Mouse (Mus musculus): ENCODE data around the gene Cdrt4. TPM values are rescaled to one million over a fixed set of nuclear protein-coding genes. Genes with fewer than 3 reads are reported as not detected.
A peak's percentile ranks its signal among the peaks of the same experiment; 100 is the strongest.

Cdrt4 gene
- polyA plus RNA-seq, 1 experiment from 2014 or later, result not detected

DNA sequence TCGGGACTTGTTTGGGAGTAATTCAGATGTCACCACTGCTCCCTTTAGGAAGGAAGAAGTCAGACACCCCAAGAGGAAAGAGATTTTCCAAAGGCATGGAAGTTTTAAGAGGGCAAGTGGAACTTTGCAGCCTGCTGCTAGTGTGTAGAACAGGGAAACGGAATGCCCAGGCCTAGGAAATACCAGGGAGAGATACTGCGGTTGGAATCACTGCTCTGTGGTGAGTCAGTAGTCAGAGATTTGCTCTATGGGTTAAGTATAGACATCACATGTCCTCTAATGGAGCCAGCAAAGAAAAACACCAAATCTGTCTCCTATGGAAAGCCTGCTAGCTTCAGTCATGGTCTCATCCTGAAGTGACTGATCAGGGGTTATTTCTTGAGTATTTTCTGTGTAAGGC lies 10.8 kb upstream of the Cdrt4 start:
- ATAC-seq (no peak), DNase-seq (ENCODE audit: low read depth, low spot score) (no peak)
- TF ChIP-seq CTCF (IDR thresholded peaks at IDR 0.05), result no peak
- ChIA-PET POLR2A (no interaction called here), CTCF (no interaction called here)
- in situ Hi-C loops (cut with MboI; ENCODE audit: low pct_unique_long_range_greater_than_20kb), result no loop called here
- no peaks in the 10 kb centered on the region for H3K27me3 ChIP-seq

DNA sequence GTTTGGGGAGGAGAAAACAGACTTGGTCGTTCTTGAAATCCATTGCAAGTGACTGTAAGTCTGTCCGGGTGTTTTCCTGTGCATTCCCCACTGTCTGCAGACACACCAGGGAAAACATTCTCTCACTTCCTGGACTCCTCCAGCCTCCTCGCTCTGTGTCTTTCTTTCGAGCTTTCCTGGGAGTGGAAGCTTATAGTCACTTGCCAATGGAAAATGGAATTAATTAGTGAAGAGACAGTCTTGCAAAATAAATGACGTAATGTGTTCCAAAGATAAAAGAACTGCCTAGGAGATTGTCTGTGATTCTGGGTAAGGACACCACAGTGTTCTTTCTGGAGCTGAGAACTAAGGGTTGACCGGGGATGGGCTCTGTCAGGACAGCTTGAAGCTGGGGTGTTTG lies 7.5 kb upstream of the Cdrt4 start:
- H3K27me3 ChIP-seq, result no peaks in the 10 kb centered on the region
- no peak for TF ChIP-seq CTCF (IDR thresholded peaks at IDR 0.05)
- in situ Hi-C loops (cut with MboI; ENCODE audit: low pct_unique_long_range_greater_than_20kb), result no loop called here
- ATAC-seq (no peak), DNase-seq (ENCODE audit: low read depth, low spot score) (no peak)
- CTCF ChIA-PET, result no interaction called here
- POLR2A ChIA-PET, result no interaction called here

DNA sequence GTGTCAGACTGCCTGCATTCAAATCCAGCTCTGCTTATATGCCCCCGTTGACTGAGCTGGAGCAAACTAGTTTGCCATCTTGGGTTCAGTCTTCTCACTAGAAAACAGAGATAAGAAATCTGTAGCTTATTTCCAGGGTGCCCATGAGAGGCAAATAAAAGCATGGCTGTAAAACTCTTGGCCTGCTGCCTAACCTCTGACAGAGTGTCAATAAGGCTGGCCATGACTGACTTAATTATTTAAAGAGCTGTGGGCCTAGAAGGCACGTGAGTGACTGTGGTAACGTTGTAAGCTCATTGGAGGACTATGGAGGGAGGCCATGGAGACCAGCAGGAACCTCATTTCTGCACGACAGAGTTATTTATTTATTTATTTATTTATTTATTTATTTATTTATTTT lies 5.5 kb upstream of the Cdrt4 start:
- TF ChIP-seq CTCF (IDR thresholded peaks at IDR 0.05), result no peak
- DNase-seq (ENCODE audit: low read depth, low spot score) (no peak), ATAC-seq (no peak)
- ChIA-PET POLR2A (no interaction called here), CTCF (no interaction called here)
- H3K27me3 ChIP-seq, result no peaks in the 10 kb centered on the region
- in situ Hi-C loops (cut with MboI; ENCODE audit: low pct_unique_long_range_greater_than_20kb), result no loop called here

DNA sequence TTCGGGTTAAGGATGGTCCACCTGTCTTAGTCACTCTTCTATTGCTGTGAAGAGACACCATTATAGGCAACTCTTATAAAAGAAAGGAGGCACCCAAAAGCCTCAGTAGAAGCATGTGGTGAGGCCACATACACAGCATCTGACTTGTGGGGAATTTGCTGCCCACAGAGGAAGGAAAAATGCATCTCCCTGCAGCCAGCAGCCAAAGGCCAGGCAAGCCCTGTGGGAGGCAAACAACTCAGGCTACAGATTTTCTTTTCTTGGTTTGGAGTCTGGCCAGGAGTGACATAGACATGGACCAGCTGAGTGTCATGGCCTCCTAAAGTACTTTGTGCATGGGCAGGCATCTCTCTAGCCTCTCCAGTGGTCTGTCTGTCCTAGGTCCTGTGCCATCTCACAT lies 1.4 kb upstream of the Cdrt4 start:
- ChIA-PET POLR2A (no interaction called here), CTCF (interaction anchor here (1.1 kb wide), 1 partner anchor 10 kb away, joined by 3 read pairs; no protein-coding TSS in a partner anchor)
- in situ Hi-C loops (cut with MboI; ENCODE audit: low pct_unique_long_range_greater_than_20kb), result no loop called here
- H3K27me3 ChIP-seq, result no peaks in the 10 kb centered on the region
- DNase-seq (ENCODE audit: low read depth, low spot score) (peak; percentile 80), ATAC-seq (peak; percentile 73)
- no peak for TF ChIP-seq CTCF (IDR thresholded peaks at IDR 0.05)

DNA sequence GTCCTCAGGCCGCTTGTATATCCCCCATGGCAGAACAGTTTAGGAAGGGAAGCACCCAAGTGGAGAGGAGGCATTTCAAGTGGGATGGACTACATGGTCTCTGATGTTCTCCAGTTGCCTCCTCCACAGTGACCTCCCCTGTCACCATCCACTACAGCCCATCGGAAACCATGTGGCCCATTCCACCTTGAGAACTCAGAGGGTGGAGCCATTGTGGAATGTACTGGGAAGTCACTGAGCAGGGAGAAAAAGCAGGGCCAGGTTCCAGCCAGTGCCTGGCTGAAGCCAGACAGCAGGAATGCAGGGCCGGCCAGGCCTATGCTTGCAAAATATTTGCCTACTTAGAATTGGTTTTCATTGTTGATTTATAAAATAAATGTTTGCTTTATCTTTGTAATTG lies 3.8 kb downstream of the Cdrt4 start:
- ATAC-seq (peak; percentile 57), DNase-seq (ENCODE audit: low read depth, low spot score) (no peak)
- no peaks in the 10 kb centered on the region for H3K27me3 ChIP-seq
- TF ChIP-seq CTCF (IDR thresholded peaks at IDR 0.05), result no peak
- in situ Hi-C loops (cut with MboI; ENCODE audit: low pct_unique_long_range_greater_than_20kb), result no loop called here
- CTCF ChIA-PET, result no interaction called here
- POLR2A ChIA-PET, result interaction anchor here (0.6 kb wide), 1 partner anchor 97 kb away, joined by 3 read pairs; no protein-coding TSS in a partner anchor

DNA sequence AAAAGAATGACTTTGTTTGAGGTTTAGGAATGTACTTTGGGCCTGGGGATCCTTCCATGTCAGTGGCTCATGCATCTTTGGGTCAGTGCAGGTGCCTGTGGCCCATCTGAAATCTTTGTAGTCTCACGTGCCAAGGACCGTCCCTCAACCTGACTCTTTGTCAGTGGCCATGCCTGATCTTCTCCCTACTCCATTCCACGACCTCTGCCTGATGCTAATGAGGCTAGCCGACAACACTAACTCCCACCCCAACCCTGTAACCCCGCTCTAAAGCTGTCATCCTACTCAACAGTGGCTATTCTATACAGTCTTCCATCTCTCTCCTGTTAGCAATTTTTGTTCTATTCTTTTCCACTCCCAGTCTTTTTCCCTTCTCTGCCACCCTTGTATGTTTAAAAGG lies 4.2 kb downstream of the Cdrt4 start:
- H3K27me3 ChIP-seq, result no peaks in the 10 kb centered on the region
- TF ChIP-seq CTCF (IDR thresholded peaks at IDR 0.05), result no peak
- DNase-seq (ENCODE audit: low read depth, low spot score), result no peak
- ChIA-PET CTCF (no interaction called here), POLR2A (no interaction called here)
- in situ Hi-C loops (cut with MboI; ENCODE audit: low pct_unique_long_range_greater_than_20kb), result no loop called here
- no peak for ATAC-seq

DNA sequence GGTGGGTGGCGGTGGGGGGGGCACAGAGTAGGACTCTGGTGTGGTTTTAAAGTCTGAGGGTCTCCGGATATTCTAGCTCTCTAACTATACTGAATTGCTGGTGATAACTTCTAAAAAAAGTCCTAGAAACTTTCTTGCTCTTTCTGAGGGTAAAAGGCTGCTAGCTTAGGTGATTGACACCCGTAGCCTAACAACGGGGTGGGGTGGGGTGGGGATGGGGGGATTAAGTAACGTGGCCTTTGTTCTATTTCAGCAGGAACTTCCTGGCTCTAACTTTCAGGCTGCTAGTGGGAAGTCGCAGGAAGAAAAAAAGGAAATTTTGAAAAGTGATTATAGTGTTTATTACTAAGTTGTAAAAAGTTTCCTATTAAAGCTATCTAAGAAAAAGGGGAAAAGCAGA lies 4.8 kb downstream of the Cdrt4 start:
- no peak for TF ChIP-seq CTCF (IDR thresholded peaks at IDR 0.05)
- in situ Hi-C loops (cut with MboI; ENCODE audit: low pct_unique_long_range_greater_than_20kb), result no loop called here
- ChIA-PET CTCF (no interaction called here), POLR2A (no interaction called here)
- DNase-seq (ENCODE audit: low read depth, low spot score) (no peak), ATAC-seq (no peak)
- H3K27me3 ChIP-seq, result no peaks in the 10 kb centered on the region

DNA sequence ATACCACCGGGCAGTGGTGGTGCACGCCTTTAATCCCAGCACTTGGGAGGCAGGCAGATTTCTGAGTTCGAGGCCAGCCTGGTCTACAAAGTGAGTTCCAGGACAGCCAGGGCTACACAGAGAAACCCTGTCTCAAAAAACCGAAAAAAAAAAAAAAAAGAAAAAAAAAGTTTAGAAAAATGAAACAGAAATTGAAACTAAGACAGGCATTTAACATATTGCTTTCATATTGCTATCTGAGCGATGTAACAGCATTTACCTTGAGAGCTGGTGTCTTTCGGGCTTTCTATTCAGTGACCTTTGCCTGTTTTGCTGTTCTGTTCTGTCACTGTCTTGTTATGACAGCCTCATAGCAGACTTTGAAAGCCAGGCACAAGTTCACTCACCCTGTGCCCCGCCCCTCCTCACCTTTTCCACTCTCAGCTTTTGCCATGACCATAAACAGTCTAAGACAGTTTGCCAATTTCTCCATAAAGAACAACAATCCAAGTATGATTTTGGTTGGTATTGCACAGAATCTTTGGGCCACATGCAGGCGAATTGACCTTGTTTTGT lies 6.7 kb downstream of the Cdrt4 start:
- DNase-seq (ENCODE audit: low read depth, low spot score) (no peak), ATAC-seq (no peak)
- in situ Hi-C loops (cut with MboI; ENCODE audit: low pct_unique_long_range_greater_than_20kb), result no loop called here
- ChIA-PET POLR2A (interaction anchor here (0.7 kb wide), 1 partner anchor 1060 kb away, joined by 4 read pairs; no protein-coding TSS in a partner anchor), CTCF (no interaction called here)
- no peaks in the 10 kb centered on the region for H3K27me3 ChIP-seq
- no peak for TF ChIP-seq CTCF (IDR thresholded peaks at IDR 0.05)

DNA sequence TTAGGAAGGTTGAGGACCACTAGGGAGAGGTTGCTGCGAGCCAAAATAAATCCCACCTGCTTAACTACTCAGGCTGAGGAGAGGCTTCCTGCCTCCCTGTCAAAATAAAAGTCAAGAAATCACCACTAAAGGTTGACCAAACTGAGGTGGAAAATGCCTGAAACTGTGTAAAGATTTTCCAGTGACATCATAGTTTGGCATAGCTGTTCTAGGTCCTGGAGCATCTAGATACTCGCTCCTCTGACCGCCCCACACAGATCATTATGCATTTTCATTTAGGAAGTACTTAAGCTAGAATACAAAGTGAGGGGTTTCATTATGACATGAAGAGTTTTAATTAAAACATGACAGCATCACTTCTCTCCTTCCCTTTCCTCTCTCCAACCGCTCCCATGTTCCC lies 12.3 kb downstream of the Cdrt4 start:
- DNase-seq (ENCODE audit: low read depth, low spot score) (no peak), ATAC-seq (no peak)
- CTCF ChIA-PET, result no interaction called here
- no peaks in the 10 kb centered on the region for H3K27me3 ChIP-seq
- no peak for TF ChIP-seq CTCF (IDR thresholded peaks at IDR 0.05)
- in situ Hi-C loops (cut with MboI; ENCODE audit: low pct_unique_long_range_greater_than_20kb), result no loop called here
- POLR2A ChIA-PET, result no interaction called here

DNA sequence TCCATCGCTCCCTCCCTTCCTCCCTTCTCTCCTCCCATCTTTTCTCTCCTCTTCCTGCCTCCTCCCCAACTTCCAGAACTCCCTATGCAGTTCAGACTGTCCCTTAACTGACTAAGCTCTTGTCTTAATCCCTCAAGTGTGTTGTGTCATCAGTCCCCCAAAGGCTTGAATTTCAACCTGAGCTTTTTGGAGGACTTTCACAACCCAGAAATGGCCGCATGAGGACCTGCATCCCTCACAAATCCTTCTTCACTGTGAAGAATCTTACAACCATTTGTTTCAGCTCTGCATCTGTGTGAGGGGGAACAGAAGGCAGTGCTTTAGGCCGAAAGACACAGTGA lies 15.4 kb downstream of the Cdrt4 start:
- no peak for TF ChIP-seq CTCF (IDR thresholded peaks at IDR 0.05)
- no peak for DNase-seq (ENCODE audit: low read depth, low spot score)
- no peak for ATAC-seq
- ChIA-PET POLR2A (interaction anchor here (1.1 kb wide), 1 partner anchor 10 kb away, joined by 6 read pairs; no protein-coding TSS in a partner anchor), CTCF (interaction anchor here (0.7 to 2.2 kb wide), 9 partner anchors 9 to 169 kb away, joined by 3 to 10 read pairs (median 3); no protein-coding TSS in a partner anchor)
- H3K27me3 ChIP-seq, result no peaks in the 10 kb centered on the region
- in situ Hi-C loops (cut with MboI; ENCODE audit: low pct_unique_long_range_greater_than_20kb), result no loop called here

DNA sequence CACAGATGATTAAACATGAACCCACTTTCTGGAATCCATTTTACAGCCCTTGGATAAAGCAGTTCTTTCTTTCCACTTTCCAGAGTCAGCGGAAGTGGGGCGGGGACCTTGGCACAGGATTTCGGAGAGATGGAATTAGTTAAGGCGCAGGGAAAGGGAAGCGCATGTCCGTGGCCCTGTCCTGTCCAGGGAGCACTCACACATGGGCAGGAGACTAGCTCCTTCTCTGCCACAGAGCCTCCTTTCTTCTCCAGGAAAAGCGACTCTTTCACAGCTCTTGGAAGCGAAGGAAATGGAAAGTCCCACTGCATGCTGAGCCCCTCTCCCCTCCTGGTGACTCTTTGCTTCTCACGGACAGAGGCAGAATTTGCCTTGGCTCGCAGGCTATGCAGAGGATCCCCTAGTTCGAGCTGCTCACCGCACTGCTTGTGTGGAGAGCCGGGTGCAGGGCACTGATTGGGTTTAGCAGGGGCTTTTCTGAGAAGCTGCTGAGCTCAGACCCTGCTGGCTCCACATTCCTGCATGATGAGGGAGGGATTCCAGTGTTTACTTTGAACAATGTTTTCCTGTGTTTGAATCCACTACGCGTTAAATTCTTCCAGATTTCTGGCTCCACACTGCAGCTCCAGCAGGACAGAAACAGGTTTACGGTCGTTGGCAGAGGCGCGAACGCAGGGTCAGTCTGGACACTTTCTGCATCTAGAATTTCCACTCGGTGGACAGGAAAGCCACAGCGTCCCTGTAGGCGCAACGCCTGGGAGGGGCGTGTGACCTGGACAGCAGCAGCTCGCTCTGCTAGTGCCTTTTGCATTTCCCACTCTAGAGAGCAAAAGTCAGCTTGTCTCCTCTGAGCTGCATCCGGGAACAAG lies 16.0 kb downstream of the Cdrt4 start:
- ChIA-PET POLR2A (interaction anchor here (0.8 to 1.1 kb wide), 3 partner anchors 9 to 15 kb away, joined by 3 to 6 read pairs (median 4); no protein-coding TSS in a partner anchor), CTCF (interaction anchor here (0.7 to 2.2 kb wide), 10 partner anchors 9 to 169 kb away, joined by 3 to 10 read pairs (median 4); no protein-coding TSS in a partner anchor)
- DNase-seq (ENCODE audit: low read depth, low spot score) (no peak), ATAC-seq (peak; percentile 78)
- TF ChIP-seq CTCF (IDR thresholded peaks at IDR 0.05), result no peak
- H3K27me3 ChIP-seq, result no peaks in the 10 kb centered on the region
- in situ Hi-C loops (cut with MboI; ENCODE audit: low pct_unique_long_range_greater_than_20kb), result no loop called here

Measured in Patski (cell line).